Mouse (Mus musculus): ENCODE results near the gene Pdlim7.

DNA sequence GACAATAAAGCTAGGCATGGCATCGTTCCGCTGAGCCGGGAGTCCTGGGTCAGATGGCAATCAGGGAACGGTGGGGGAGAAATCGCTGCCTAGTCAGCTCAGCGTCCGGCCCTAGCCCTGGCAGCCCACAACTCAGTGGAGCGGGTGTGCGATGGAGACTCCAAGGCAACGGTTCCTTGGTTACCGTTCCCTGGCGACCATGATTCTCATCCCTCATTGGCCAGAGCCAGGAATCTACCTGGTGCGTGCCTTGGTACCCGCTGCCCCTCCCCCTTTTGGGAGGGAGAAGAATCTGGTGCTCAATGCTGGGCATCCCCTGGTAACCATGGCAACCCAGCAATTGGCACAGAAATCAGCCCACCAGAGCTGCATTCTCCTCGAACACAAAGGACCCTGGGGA lies 29.9 kb downstream of the Pdlim7 start:
- TF ChIP-seq MAX (IDR thresholded peaks at IDR 0.05), result no peak
- no peak for TF ChIP-seq CTCF (IDR thresholded peaks at IDR 0.05; ENCODE audit: control insufficient read depth, insufficient read depth, insufficient read length)
- TF ChIP-seq MYOG (IDR thresholded peaks at IDR 0.05; ENCODE audit: control insufficient read depth, extremely low read depth, insufficient read length), result no peak
- no peak for TF ChIP-seq CEBPB (IDR thresholded peaks at IDR 0.05; ENCODE audit: low read depth)
- TF ChIP-seq USF1 (IDR thresholded peaks at IDR 0.05; ENCODE audit: low read depth), result no peak
